Mouse (Mus musculus) testis, adult 2 months (tissue): ENCODE data around the gene Car11. TPM values are rescaled to one million over a fixed set of nuclear protein-coding genes. Genes with fewer than 3 reads are reported as not detected.

ENCODE experiments used
- H3K27ac ChIP-seq: fragments of 200-500 bp; 2 replicates; pipeline ENCODE4 v1.5.1; 2012; ENCODE audit warnings: low read depth, low read length; ENCODE audit not compliant: control insufficient read depth, insufficient read depth
- H3K27me3 ChIP-seq: fragments of 200-500 bp; 2 replicates; pipeline ENCODE4 v1.6.1; 2012; ENCODE audit warnings: mild to moderate bottlenecking, low read length, moderate library complexity; ENCODE audit not compliant: control insufficient read depth, insufficient read depth
- H3K36me3 ChIP-seq: fragments of 200-500 bp; 2 replicates; pipeline ENCODE4 v1.6.1; 2012; ENCODE audit warnings: mild to moderate bottlenecking, low read length; ENCODE audit not compliant: control insufficient read depth, insufficient read depth
- H3K4me1 ChIP-seq: fragments of 200-500 bp; 2 replicates; pipeline ENCODE4 v1.6.1; 2012; ENCODE audit warnings: low read length; ENCODE audit not compliant: control insufficient read depth, insufficient read depth
- H3K4me3 ChIP-seq: fragments of 200-500 bp; 2 replicates; pipeline ENCODE4 v1.5.1; 2012; ENCODE audit warnings: low read depth, mild to moderate bottlenecking, low read length, moderate library complexity, mixed read lengths; ENCODE audit not compliant: control insufficient read depth
- CTCF ChIP-seq: fragments of 200-500 bp; IDR thresholded peaks from 2 replicates; pipeline ENCODE4 v1.5.1; 2012; ENCODE audit warnings: low read depth, mild to moderate bottlenecking, inconsistent platforms, low read length, moderate library complexity; ENCODE audit not compliant: control insufficient read depth, insufficient read depth, insufficient replicate concordance
- POLR2A ChIP-seq: fragments of 200-500 bp; IDR thresholded peaks from 2 replicates; pipeline ENCODE4 v1.6.1; 2012; ENCODE audit warnings: low read depth, mild to moderate bottlenecking, inconsistent platforms, low read length, moderate library complexity; ENCODE audit not compliant: control insufficient read depth
- polyA plus RNA-seq: library from polyadenylated mRNA; depleted of rRNA; stranded (reverse); fragments of >200 nt; gene quantifications from 2 replicates; pipeline ENCODE4 v1.2.3, GENCODE M21; 2012

The Car11 gene
- polyA plus RNA-seq, 1 experiment, result 3.3 TPM

DNA sequence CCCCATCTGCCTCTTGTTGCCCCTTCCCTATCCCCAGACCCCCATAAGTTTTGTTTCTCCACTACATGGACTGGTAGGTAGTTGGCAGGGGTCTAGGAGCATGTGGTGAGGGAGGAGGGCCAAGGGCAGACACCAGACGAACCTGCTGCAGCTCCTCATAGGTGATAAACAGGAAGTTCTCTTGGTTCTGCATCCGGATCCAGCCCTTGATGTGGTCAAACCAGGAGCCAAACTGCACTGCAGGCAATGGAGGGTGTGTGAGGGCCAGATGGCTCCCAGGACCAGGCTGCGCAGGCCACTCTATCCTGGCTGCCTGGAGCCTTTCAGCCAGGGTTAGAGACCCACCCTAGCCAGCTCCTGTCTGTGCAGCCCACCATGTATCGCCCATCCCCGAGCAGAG, 33.8 kb downstream of the Car11 start:
- H3K36me3 ChIP-seq, result no peaks in the 10 kb centered on the region
- H3K4me1 ChIP-seq, result peaks cover 2% of the 10 kb centered on the region; the same call in 1 of the 2 replicates
- no peak for TF ChIP-seq POLR2A
- TF ChIP-seq CTCF, result no peak
- H3K27ac ChIP-seq, result no peak overlapping the region
- no peaks in the 10 kb centered on the region for H3K27me3 ChIP-seq
- H3K4me3 ChIP-seq, result no peak overlapping the region

- TF ChIP-seq POLR2A, result no peak
- peak; percentile 64; the same call in 1 of the 2 replicates for TF ChIP-seq CTCF
Measured at GRCm38 (mm10) chr7:45739162-45739763, 39.6 kb downstream of the Car11 start.

GRCm38 (mm10) chr7:45739820-45740219, 40.2 kb downstream of the Car11 start:
- no peak overlapping the region for H3K4me3 ChIP-seq
- TF ChIP-seq CTCF (no peak), POLR2A (no peak)
- no peaks in the 10 kb centered on the region for H3K27me3 ChIP-seq
- H3K27ac ChIP-seq, result no peak overlapping the region
- H3K36me3 ChIP-seq, result no peaks in the 10 kb centered on the region
- no peaks in the 10 kb centered on the region; the same call in 1 of the 2 replicates for H3K4me1 ChIP-seq

More at GRCm38 (mm10) chr7:45739162-45739763, 39.6 kb downstream of the Car11 start:
- no peaks in the 10 kb centered on the region for H3K27me3 ChIP-seq
- no peaks in the 10 kb centered on the region for H3K36me3 ChIP-seq
- H3K27ac ChIP-seq, result no peak overlapping the region
- H3K4me3 ChIP-seq, result no peak overlapping the region
- H3K4me1 ChIP-seq, result no peaks in the 10 kb centered on the region; the same call in 1 of the 2 replicates

GRCm38 (mm10) chr7:45741308-45741707, 41.7 kb downstream of the Car11 start:
- Histone ChIP-seq H3K36me3 (no peaks in the 10 kb centered on the region), H3K27me3 (no peaks in the 10 kb centered on the region), H3K4me1 (no peaks in the 10 kb centered on the region), H3K4me3 (no peak overlapping the region), H3K27ac (peak overlapping the region; percentile 33; the same call in 1 of the 2 replicates)
- TF ChIP-seq POLR2A (no peak), CTCF (no peak)

DNA sequence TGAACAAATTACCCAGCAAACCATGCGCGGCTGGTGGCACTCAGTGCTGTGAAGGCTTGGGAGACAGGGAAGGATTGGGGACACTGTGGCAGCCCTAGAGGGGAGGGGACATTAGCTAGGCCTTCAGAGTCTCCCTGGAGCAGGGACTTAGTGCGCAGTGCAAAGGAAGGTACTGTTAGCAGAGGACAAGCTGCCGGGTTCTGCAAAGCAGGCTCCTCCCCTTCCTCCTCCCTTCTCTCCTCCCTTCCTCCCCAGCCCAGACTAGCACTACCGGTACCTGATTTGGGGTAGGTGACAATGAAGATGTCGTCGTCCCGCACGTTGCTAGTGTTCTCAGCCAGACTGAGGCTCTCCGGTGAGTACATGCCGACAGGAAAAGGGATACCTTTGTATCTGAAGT, 42.1 kb downstream of the Car11 start:
- TF ChIP-seq CTCF (no peak), POLR2A (0 out of 2 replicates have a peak, but pooled peaks have one; percentile 36)
- Histone ChIP-seq H3K4me1 (no peaks in the 10 kb centered on the region), H3K27me3 (no peaks in the 10 kb centered on the region), H3K27ac (no peak overlapping the region), H3K4me3 (no peak overlapping the region), H3K36me3 (no peaks in the 10 kb centered on the region)

GRCm38 (mm10) chr7:45742338-45742737, 42.7 kb downstream of the Car11 start:
- no peak overlapping the region for H3K4me3 ChIP-seq
- H3K36me3 ChIP-seq, result no peaks in the 10 kb centered on the region
- no peaks in the 10 kb centered on the region for H3K27me3 ChIP-seq
- H3K27ac ChIP-seq, result no peak overlapping the region
- TF ChIP-seq POLR2A (no peak), CTCF (no peak)
- no peaks in the 10 kb centered on the region for H3K4me1 ChIP-seq

DNA sequence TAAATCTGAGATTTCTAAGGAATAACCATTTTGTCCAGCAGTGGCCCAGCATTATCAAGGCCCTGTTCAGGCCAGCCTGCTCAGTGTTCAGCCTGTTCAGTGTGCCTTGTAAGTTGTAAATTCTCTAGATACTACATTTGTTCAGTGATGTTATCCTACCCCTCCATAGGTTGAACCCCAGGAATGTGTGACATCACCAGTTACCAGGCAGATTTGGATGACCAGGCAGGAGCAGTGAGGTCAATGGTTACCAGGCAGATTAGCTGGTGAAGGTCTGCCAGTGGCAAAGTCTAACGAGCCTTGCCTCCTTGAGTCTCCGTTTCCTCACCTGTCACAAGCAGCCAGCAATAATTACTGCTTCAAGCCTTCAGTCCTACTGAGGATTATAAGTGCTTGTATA, 44.7 kb downstream of the Car11 start:
- Histone ChIP-seq H3K4me3 (no peak overlapping the region), H3K27ac (no peak overlapping the region), H3K36me3 (no peaks in the 10 kb centered on the region), H3K27me3 (no peaks in the 10 kb centered on the region), H3K4me1 (no peaks in the 10 kb centered on the region)
- TF ChIP-seq CTCF, result no peak
- TF ChIP-seq POLR2A, result no peak
